Mouse (Mus musculus) MEL (cell line): ENCODE measurements around the gene Pgap1. TPM values are rescaled to one million over a fixed set of nuclear protein-coding genes. Genes with fewer than 3 reads are reported as not detected.

Source experiments
- DNase-seq: peaks from one replicate; pipeline ENCODE4 v3.0.0; 2011; ENCODE audit warnings: low read depth, low spot score
- H3K27ac ChIP-seq: 2 replicates; pipeline ENCODE4 v1.5.1; 2012; ENCODE audit warnings: low read depth, mild to moderate bottlenecking, control low read depth, low read length, moderate library complexity; ENCODE audit not compliant: control insufficient read depth
- H3K27me3 ChIP-seq, 2 experiments: fragments of 150-350 bp in 1 of 2; sonication (generic) in 1 of 2; 2 replicates each; pipeline ENCODE4 v1.6.1; 2012; ENCODE audit warnings: low read length in 2 of 2, mild to moderate bottlenecking in 2 of 2, improper control_type of control experiment in 1 of 2, moderate library complexity in 1 of 2; ENCODE audit not compliant: insufficient read depth in 2 of 2, control insufficient read depth in 1 of 2
- H3K36me3 ChIP-seq, 2 experiments: 2 replicates each; pipeline ENCODE4 v1.6.1; 2012 to 2014; ENCODE audit warnings: low read length in 2 of 2, improper control_type of control experiment in 1 of 2, inconsistent platforms in 1 of 2, mild to moderate bottlenecking in 1 of 2; ENCODE audit not compliant: insufficient read depth in 2 of 2, control insufficient read depth in 1 of 2
- H3K4me1 ChIP-seq, 2 experiments: fragments of 150-350 bp in 1 of 2; sonication (generic) in 1 of 2; 2 replicates each; pipeline ENCODE4 v1.6.1; 2012; ENCODE audit warnings: low read length in 2 of 2, improper control_type of control experiment in 1 of 2, mild to moderate bottlenecking in 1 of 2; ENCODE audit not compliant: insufficient read depth in 2 of 2, control insufficient read depth in 1 of 2
- H3K4me3 ChIP-seq, 2 experiments: fragments of 150-350 bp in 1 of 2; sonication (generic) in 1 of 2; 2 replicates each; pipeline ENCODE4 v1.5.1; 2012; ENCODE audit warnings: low read depth in 2 of 2, low read length in 2 of 2, mild to moderate bottlenecking in 2 of 2, moderate library complexity in 2 of 2, control low read depth in 1 of 2, improper control_type of control experiment in 1 of 2; ENCODE audit not compliant: control insufficient read depth in 1 of 2, insufficient read depth in 1 of 2
- H3K79me2 ChIP-seq: 2 replicates; pipeline ENCODE4 v1.6.1; 2012; ENCODE audit warnings: mild to moderate bottlenecking, low read length, moderate library complexity; ENCODE audit not compliant: control insufficient read depth, poor library complexity, insufficient read depth
- H3K9ac ChIP-seq: 2 replicates; pipeline ENCODE4 v1.6.1; 2012; ENCODE audit warnings: low read depth, mild to moderate bottlenecking, control low read depth, low read length, moderate library complexity; ENCODE audit not compliant: control insufficient read depth, poor library complexity, severe bottlenecking
- H3K9me3 ChIP-seq: fragments of 150-350 bp; sonication (generic); replicated peaks from 2 replicates; pipeline ENCODE4 v1.6.1; 2012; ENCODE audit warnings: mild to moderate bottlenecking, low read length, improper control_type of control experiment, moderate library complexity; ENCODE audit not compliant: insufficient read depth
- BHLHE40 ChIP-seq: IDR thresholded peaks from 2 replicates; pipeline ENCODE4 v1.6.1; 2012; ENCODE audit warnings: low read depth, mild to moderate bottlenecking, inconsistent platforms, low read length, improper control_type of control experiment, borderline replicate concordance
- CHD2 ChIP-seq: IDR thresholded peaks from 2 replicates; pipeline ENCODE4 v1.6.1; 2011; ENCODE audit warnings: low read length, improper control_type of control experiment
- E2F4 ChIP-seq: IDR thresholded peaks from 2 replicates; pipeline ENCODE4 v1.6.1; 2011; ENCODE audit warnings: low read depth, low read length, improper control_type of control experiment, borderline replicate concordance
- ELF1 ChIP-seq: IDR thresholded peaks from 2 replicates; pipeline ENCODE4 v1.6.1; 2014; ENCODE audit warnings: low read depth, mild to moderate bottlenecking, inconsistent platforms, low read length, improper control_type of control experiment, moderate library complexity
- EP300 ChIP-seq, 2 experiments: IDR thresholded peaks; 2 replicates each; pipeline ENCODE4 v1.6.1; 2011; ENCODE audit warnings: improper control_type of control experiment in 2 of 2, low read length in 2 of 2, low read depth in 1 of 2, mild to moderate bottlenecking in 1 of 2
- ETS1 ChIP-seq: IDR thresholded peaks from 2 replicates; pipeline ENCODE4 v1.6.1; 2012; ENCODE audit warnings: low read depth, mild to moderate bottlenecking, inconsistent platforms, low read length, improper control_type of control experiment, moderate library complexity
- GABPA ChIP-seq: IDR thresholded peaks from 2 replicates; pipeline ENCODE4 v1.6.1; 2012; ENCODE audit warnings: low read depth, mild to moderate bottlenecking, inconsistent platforms, low read length, improper control_type of control experiment, moderate library complexity
- HCFC1 ChIP-seq: IDR thresholded peaks from 2 replicates; pipeline ENCODE4 v1.6.1; 2012; ENCODE audit warnings: low read depth, mild to moderate bottlenecking, inconsistent platforms, low read length, improper control_type of control experiment, moderate library complexity
- JUND ChIP-seq: IDR thresholded peaks from 2 replicates; pipeline ENCODE4 v1.6.1; 2011; ENCODE audit warnings: low read depth, mild to moderate bottlenecking, improper control_type of control experiment, low read length
- KAT2A ChIP-seq: conservative IDR thresholded peaks from 2 replicates; pipeline ENCODE4 v1.6.1; 2012; ENCODE audit warnings: low read depth, low read length, improper control_type of control experiment, inconsistent platforms
- MAX ChIP-seq: IDR thresholded peaks from 2 replicates; pipeline ENCODE4 v1.6.1; 2011; ENCODE audit warnings: low read length, improper control_type of control experiment
- MXI1 ChIP-seq: IDR thresholded peaks from 2 replicates; pipeline ENCODE4 v1.6.1; 2011; ENCODE audit warnings: mild to moderate bottlenecking, low read depth, low read length, improper control_type of control experiment
- MYC ChIP-seq: IDR thresholded peaks from 2 replicates; pipeline ENCODE4 v1.6.1; 2011; ENCODE audit warnings: low read depth, mild to moderate bottlenecking, low read length, improper control_type of control experiment, moderate library complexity
- NELFE ChIP-seq: IDR thresholded peaks from 2 replicates; pipeline ENCODE4 v1.6.1; 2011; ENCODE audit warnings: low read depth, low read length, improper control_type of control experiment
- RAD21 ChIP-seq: IDR thresholded peaks from 2 replicates; pipeline ENCODE4 v1.6.1; 2011; ENCODE audit warnings: mild to moderate bottlenecking, low read depth, low read length, improper control_type of control experiment
- RCOR1 ChIP-seq: IDR thresholded peaks from 2 replicates; pipeline ENCODE4 v1.6.1; 2012; ENCODE audit warnings: low read depth, mild to moderate bottlenecking, inconsistent platforms, low read length, improper control_type of control experiment
- TAL1 ChIP-seq: IDR thresholded peaks from 2 replicates; pipeline ENCODE4 v1.6.1; 2012; ENCODE audit warnings: mild to moderate bottlenecking, inconsistent platforms, low read length, moderate library complexity, mixed read lengths
- TBP ChIP-seq: IDR thresholded peaks from 2 replicates; pipeline ENCODE4 v1.8.0; 2011; ENCODE audit warnings: low read depth, low read length, improper control_type of control experiment
- TCF12 ChIP-seq: IDR thresholded peaks from 2 replicates; pipeline ENCODE4 v1.6.1; 2014; ENCODE audit warnings: low read depth, mild to moderate bottlenecking, inconsistent platforms, low read length, improper control_type of control experiment, moderate library complexity
- ZC3H11A ChIP-seq: IDR thresholded peaks from 2 replicates; pipeline ENCODE4 v1.6.1; 2012; ENCODE audit warnings: low read depth, mild to moderate bottlenecking, inconsistent platforms, low read length, improper control_type of control experiment
- ZKSCAN1 ChIP-seq: IDR thresholded peaks from 2 replicates; pipeline ENCODE4 v1.6.1; 2012; ENCODE audit warnings: low read depth, mild to moderate bottlenecking, inconsistent platforms, low read length, improper control_type of control experiment, moderate library complexity
- polyA plus RNA-seq, 2 experiments: library from polyadenylated mRNA; stranded (reverse) in 1 of 2; unstranded in 1 of 2; fragments of >175 nt in 1 of 2; fragments of >200 nt in 1 of 2; gene quantifications; 2 replicates each; pipeline versions ENCODE4 v1.2.1 to v1.2.4; 2012; ENCODE audit warnings: low replicate concordance in 2 of 2, low read depth in 1 of 2; ENCODE audit not compliant: insufficient read length in 2 of 2, insufficient read depth in 1 of 2, missing spikeins in 1 of 2
- total RNA-seq: library from RNA; depleted of rRNA; stranded (reverse); fragments of 300-350 nt; gene quantifications from 2 replicates; pipeline ENCODE4 v1.2.3, GENCODE M21; 2012

Pgap1 gene
- total and polyA plus RNA-seq, 3 experiments: not detected

DNA sequence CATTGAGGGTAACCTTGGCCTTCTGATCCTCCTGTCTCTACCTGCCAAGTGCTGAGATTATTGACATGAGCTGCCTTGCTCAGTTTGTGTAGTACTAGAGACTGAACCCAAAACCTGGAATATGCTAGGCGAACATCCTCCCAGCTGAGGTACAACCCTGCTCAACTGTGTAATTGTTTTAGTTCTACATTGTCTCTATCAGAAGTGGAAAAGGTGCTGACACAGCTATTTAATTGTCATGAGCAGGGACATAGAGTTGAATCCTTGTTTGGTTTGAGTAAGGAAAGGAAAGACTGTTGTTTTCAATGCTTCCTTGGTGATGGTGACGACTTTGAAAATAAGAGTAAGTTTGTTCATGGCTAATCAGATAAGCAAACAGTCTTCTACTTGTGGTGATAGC, 105.4 kb downstream of the Pgap1 start:
- H3K27ac ChIP-seq: no peak overlapping the region
- H3K9me3 ChIP-seq: no peaks in the 10 kb centered on the region
- no peaks in the 10 kb centered on the region for H3K36me3 ChIP-seq
- no peak overlapping the region for H3K4me3 ChIP-seq
- TF ChIP-seq EP300 (IDR thresholded peaks at IDR 0.05; ENCODE audit: low read depth in 1 of 2, low read length in 2 of 2) (no peak), GABPA (no peak)
- TF ChIP-seq, all 39 proteins: peak for 0
- Histone ChIP-seq H3K27me3 (peaks cover 0 to 4% of the 10 kb centered on the region in 2 experiments; a peak in 2 of 4 replicates), H3K9ac (no peak overlapping the region), H3K4me1 (no peaks in the 10 kb centered on the region), H3K79me2 (no peaks in the 10 kb centered on the region)
- DNase-seq: no peak

DNA sequence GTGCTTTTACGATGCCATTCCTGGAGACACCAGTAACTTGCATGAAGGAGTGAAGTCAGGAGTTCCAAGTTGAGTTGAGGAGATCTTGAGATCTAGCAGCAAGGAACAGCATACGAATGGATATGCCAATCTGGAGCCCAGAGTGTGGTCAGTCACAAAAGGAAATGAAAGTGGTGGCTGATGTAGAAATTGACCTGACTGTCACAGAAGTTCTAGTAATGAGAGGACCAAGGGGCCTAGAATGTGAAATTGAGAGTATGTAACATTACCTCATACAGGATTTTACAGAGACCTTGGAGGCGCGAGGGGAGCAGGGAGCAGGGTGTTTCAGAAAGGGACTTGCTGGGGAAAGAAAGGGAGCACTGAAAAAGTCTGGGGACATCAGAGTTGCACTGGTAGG, 108.7 kb downstream of the Pgap1 start:
- DNase-seq: no peak
- Histone ChIP-seq H3K27ac (no peak overlapping the region), H3K4me1 (no peaks in the 10 kb centered on the region), H3K79me2 (no peaks in the 10 kb centered on the region), H3K9me3 (no peaks in the 10 kb centered on the region), H3K36me3 (no peaks in the 10 kb centered on the region), H3K4me3 (no peak overlapping the region), H3K27me3 (peaks cover 0 to 4% of the 10 kb centered on the region in 2 experiments; a peak in 2 of 4 replicates), H3K9ac (no peak overlapping the region)
- TF ChIP-seq ETS1: no peak
- no peak for TF ChIP-seq ZC3H11A
- no peak for TF ChIP-seq RAD21
- TF ChIP-seq CHD2: no peak
- TF ChIP-seq JUND: no peak
- TF ChIP-seq RCOR1: no peak
- TF ChIP-seq TCF12: no peak
- no peak for TF ChIP-seq KAT2A
- TF ChIP-seq NELFE: no peak
- TF ChIP-seq ZKSCAN1: no peak
- no peak for TF ChIP-seq TBP
- no peak for TF ChIP-seq ELF1
- no peak for TF ChIP-seq MXI1
- TF ChIP-seq MAX: no peak
- TF ChIP-seq MYC: no peak
- TF ChIP-seq GABPA: no peak
- TF ChIP-seq BHLHE40: no peak
- no peak for TF ChIP-seq TAL1
- no peak for TF ChIP-seq E2F4
- TF ChIP-seq HCFC1: no peak
